Mouse (Mus musculus): Measurements from ENCODE around the gene Ppp2r2c.
"Not testable (repeated sequence)": the region's sequence is repeated elsewhere in the genome, so short reads cannot be mapped to it uniquely, and the experiment has no call there.

The Ppp2r2c gene

GRCm38 (mm10) chr5:36929376-36929775 lies 61.1 kb downstream of the Ppp2r2c start:
- no peak for DNase-seq (ENCODE audit: low spot score)

GRCm38 (mm10) chr5:36933383-36933782 lies 65.1 kb downstream of the Ppp2r2c start:
- DNase-seq (ENCODE audit: low spot score), result no peak

- DNase-seq (ENCODE audit: low spot score), result no peak
Observed at GRCm38 (mm10) chr5:36935486-36936473, 67.5 kb downstream of the Ppp2r2c start.

- DNase-seq (ENCODE audit: low spot score), result no peak
Observed at GRCm38 (mm10) chr5:36936548-36936947, 68.2 kb downstream of the Ppp2r2c start.

GRCm38 (mm10) chr5:36938021-36938420 lies 69.7 kb downstream of the Ppp2r2c start:
- DNase-seq (ENCODE audit: low spot score), result no peak

- not testable (repeated sequence) for DNase-seq (ENCODE audit: low spot score)
Observed at GRCm38 (mm10) chr5:36938991-36939390, 70.7 kb downstream of the Ppp2r2c start.

- DNase-seq (ENCODE audit: low spot score), result no peak
Observed at GRCm38 (mm10) chr5:36942446-36942845, 74.1 kb downstream of the Ppp2r2c start.

GRCm38 (mm10) chr5:36944552-36944951 lies 76.2 kb downstream of the Ppp2r2c start:
- no peak for DNase-seq (ENCODE audit: low spot score)

GRCm38 (mm10) chr5:36945102-36945701 lies 76.9 kb downstream of the Ppp2r2c start:
- no peak for DNase-seq (ENCODE audit: low spot score)

GRCm38 (mm10) chr5:36945713-36946112 lies 77.4 kb downstream of the Ppp2r2c start:
- DNase-seq (ENCODE audit: low spot score), result no peak

GRCm38 (mm10) chr5:36946445-36946844 lies 78.1 kb downstream of the Ppp2r2c start:
- DNase-seq (ENCODE audit: low spot score), result peak; percentile 28

GRCm38 (mm10) chr5:36948831-36949230 lies 80.5 kb downstream of the Ppp2r2c start:
- DNase-seq (ENCODE audit: low spot score), result peak; percentile 68

- DNase-seq (ENCODE audit: low spot score), result no peak
Observed at GRCm38 (mm10) chr5:36950871-36951270, 82.6 kb downstream of the Ppp2r2c start.

- DNase-seq (ENCODE audit: low spot score), result no peak
Observed at GRCm38 (mm10) chr5:36952311-36952710, 84.0 kb downstream of the Ppp2r2c start.

GRCm38 (mm10) chr5:36955366-36955765 lies 87.1 kb downstream of the Ppp2r2c start:
- DNase-seq (ENCODE audit: low spot score), result peak; percentile 30

- peak; percentile 49 for DNase-seq (ENCODE audit: low spot score)
Observed at GRCm38 (mm10) chr5:36958837-36959236, 90.5 kb downstream of the Ppp2r2c start.

- DNase-seq (ENCODE audit: low spot score), result no peak
Observed at GRCm38 (mm10) chr5:36960501-36960900, 92.2 kb downstream of the Ppp2r2c start.

GRCm38 (mm10) chr5:36971587-36971986 lies 103.3 kb downstream of the Ppp2r2c start:
- DNase-seq (ENCODE audit: low spot score), result no peak

- no peak for DNase-seq (ENCODE audit: low spot score)
Observed at GRCm38 (mm10) chr5:36975336-36975735, 107.0 kb downstream of the Ppp2r2c start.

- no peak for DNase-seq (ENCODE audit: low spot score)
Observed at GRCm38 (mm10) chr5:36977809-36978208, 109.5 kb downstream of the Ppp2r2c start.

GRCm38 (mm10) chr5:36979001-36979400 lies 110.7 kb downstream of the Ppp2r2c start:
- no peak for DNase-seq (ENCODE audit: low spot score)

GRCm38 (mm10) chr5:36979631-36980030 lies 111.3 kb downstream of the Ppp2r2c start:
- DNase-seq (ENCODE audit: low spot score), result no peak

GRCm38 (mm10) chr5:36982271-36982670 lies 114.0 kb downstream of the Ppp2r2c start:
- DNase-seq (ENCODE audit: low spot score), result no peak
